Mouse (Mus musculus): ENCODE data around the gene Psmd5.

DNA sequence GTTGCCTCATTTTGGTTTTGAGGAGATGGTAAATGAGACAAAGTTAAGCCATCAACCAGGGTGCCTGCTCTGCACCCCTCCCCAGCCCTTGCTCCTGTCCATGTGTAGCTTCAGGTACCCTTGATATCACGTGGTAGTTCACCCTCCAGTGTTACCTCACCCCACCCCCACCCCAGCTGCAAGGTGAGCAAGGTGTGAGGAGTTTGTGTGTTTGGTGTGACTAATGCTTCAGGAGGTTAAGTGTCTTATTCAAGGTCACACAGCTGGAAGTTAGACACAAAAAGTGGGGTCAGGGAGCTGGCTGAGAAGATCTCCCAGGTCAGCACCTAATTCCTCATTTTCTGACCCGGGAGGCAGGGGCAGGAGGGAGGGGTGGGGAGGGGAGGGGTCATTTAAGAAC lies 48.0 kb upstream of the Psmd5 start:
- TF ChIP-seq CTCF (IDR thresholded peaks at IDR 0.05; ENCODE audit: low read depth) (no peak), EP300 (IDR thresholded peaks at IDR 0.05; ENCODE audit: low read depth) (no peak)
